Mouse (Mus musculus): ENCODE data around the gene Drd2. TPM values are rescaled to one million over a fixed set of nuclear protein-coding genes. Genes with fewer than 3 reads are reported as not detected.

Gene Drd2
- total RNA-seq (2023): not detected

GRCm38 (mm10) chr9:49340136-49341043 is at the start of gene Drd2:
TSS of gene Drd2 (plus strand) at chr9:49340627.

GRCm38 (mm10) chr9:49426921-49427320 is 86.5 kb downstream of the Drd2 start, which contains the start of gene Ankk1:
TSS of gene Ankk1 (minus strand) at chr9:49427021.

Other genes starting within 250 kb of the Drd2 start
- gene Gm4894, start 90.1 kb upstream of the Drd2 start, total RNA-seq (2023): not detected
- not detected for gene Ankk1, start 86.4 kb downstream of the Drd2 start, total RNA-seq (2023)
- gene Ttc12, start 145.6 kb downstream of the Drd2 start, total RNA-seq (2023): not detected

Measured in CD4-positive naive resting alpha-beta T cell, adult 57 days (primary cell).